Mouse (Mus musculus): ENCODE data around the gene Dync1i1.

- TF ChIP-seq UBTF (IDR thresholded peaks at IDR 0.05; ENCODE audit: borderline replicate concordance, insufficient read depth, low read depth, low read length) (no peak), EP300 (IDR thresholded peaks at IDR 0.05; ENCODE audit: low read depth in 1 of 2, low read length in 2 of 2) (no peak), CTCF (IDR thresholded peaks at IDR 0.05 in 2 of 3, conservative IDR thresholded peaks at IDR 0.05 in 1 of 3; ENCODE audit: control insufficient read depth in 1 of 3, insufficient read depth in 1 of 3, low read depth in 2 of 3, low read length in 3 of 3, poor library complexity in 1 of 3, severe bottlenecking in 1 of 3) (no peak), POLR2A (IDR thresholded peaks at IDR 0.05; ENCODE audit: control insufficient read depth in 1 of 2, insufficient read depth in 1 of 2, low read depth in 1 of 2, low read length in 2 of 2, poor library complexity in 1 of 2) (no peak), TAL1 (IDR thresholded peaks at IDR 0.05; ENCODE audit: low read length) (no peak), MAZ (IDR thresholded peaks at IDR 0.05; ENCODE audit: low read depth, low read length) (no peak), SMC3 (IDR thresholded peaks at IDR 0.05; ENCODE audit: low read depth, low read length) (no peak), MAFK (IDR thresholded peaks at IDR 0.05; ENCODE audit: borderline replicate concordance, low read depth, low read length) (no peak), GATA1 (IDR thresholded peaks at IDR 0.05; ENCODE audit: low read depth, low read length) (no peak), MEF2A (IDR thresholded peaks at IDR 0.05; ENCODE audit: extremely low read depth, insufficient replicate concordance, low read depth, low read length, poor library complexity, severe bottlenecking) (no peak)
Measured at GRCm38 (mm10) chr6:5915028-5915427, 189.6 kb downstream of the Dync1i1 start.
